Mouse (Mus musculus) pancreas, adult 10 weeks (tissue): Measurements from ENCODE around the gene Zfp973. TPM values are rescaled to one million over a fixed set of nuclear protein-coding genes. Genes with fewer than 3 reads are reported as not detected.

ENCODE experiments used
- polyA plus RNA-seq: library from polyadenylated mRNA; stranded (reverse); fragments of 350-450 nt; fragmentation: Illumina TruSeq; extraction: RNeasy Lipid Tissue Mini Kit (QIAGEN cat#74804); gene quantifications from one replicate; pipeline ENCODE4 v1.2.3, GENCODE M21; 2015; ENCODE audit warnings: low read depth, low replicate concordance; ENCODE audit not compliant: insufficient read depth

Zfp973 gene
- polyA plus RNA-seq, result 1.6 TPM

GRCm38 (mm10) chr2:176670222-176670621 lies at the start of gene Zfp973:
TSS of gene Zfp973 (plus strand) at chr2:176670522.

GRCm38 (mm10) chr2:176636244-176636643 lies 34.1 kb upstream of the Zfp973 start, which contains the start of gene Gm14308:
TSS of gene Gm14308 (minus strand) at chr2:176636344.

GRCm38 (mm10) chr2:176708051-176708450 lies 37.7 kb downstream of the Zfp973 start, which contains the start of gene Gm14305:
TSS of gene Gm14305 (plus strand) at chr2:176708328.

Other genes starting within 250 kb of the Zfp973 start
- 4.5 TPM for gene Gm14435, start 246.9 kb upstream of the Zfp973 start, polyA plus RNA-seq
- not detected for gene Gm14434, start 183.7 kb upstream of the Zfp973 start, polyA plus RNA-seq
- gene Zfp967, start 149.5 kb upstream of the Zfp973 start, polyA plus RNA-seq, result not detected
- gene Gm14308, start 34.2 kb upstream of the Zfp973 start, polyA plus RNA-seq, result 0.90 TPM
- 3.7 TPM for gene Gm14305, start 37.8 kb downstream of the Zfp973 start, polyA plus RNA-seq
- gene Gm14295, start 128.1 kb downstream of the Zfp973 start, polyA plus RNA-seq, result 2.9 TPM
- gene Gm14408, start 160.6 kb downstream of the Zfp973 start, polyA plus RNA-seq, result not detected